Mouse (Mus musculus): ENCODE measurements around the gene Atl2.

DNA sequence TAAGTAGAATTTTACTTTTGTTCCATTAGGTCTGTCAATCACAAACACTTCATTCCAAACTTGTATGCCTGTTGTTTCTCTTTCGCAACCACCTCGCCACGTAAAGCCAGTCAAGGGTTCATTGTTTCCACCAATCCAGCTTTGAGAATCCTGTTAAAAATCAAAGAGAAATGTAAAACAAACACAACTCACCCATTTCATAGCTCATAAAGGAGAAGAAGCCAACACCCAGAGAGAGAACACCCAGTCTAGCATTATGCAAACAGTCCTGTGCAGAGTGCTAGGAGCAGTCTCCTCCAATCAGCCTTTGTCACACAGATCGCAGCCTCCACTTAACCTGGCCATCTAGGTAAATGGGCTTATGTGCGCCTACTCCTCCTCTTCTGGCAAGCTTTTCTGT, 30.9 kb downstream of the Atl2 start:
- no peak for TF ChIP-seq CTCF (IDR thresholded peaks at IDR 0.05; ENCODE audit: low read depth)
- TF ChIP-seq EP300 (IDR thresholded peaks at IDR 0.05; ENCODE audit: low read depth): no peak
